Mouse (Mus musculus): ENCODE results near the gene Sgk1. TPM values are rescaled to one million over a fixed set of nuclear protein-coding genes. Genes with fewer than 3 reads are reported as not detected.
A peak's percentile ranks its signal among the peaks of the same experiment; 100 is the strongest.

The Sgk1 gene
- polyA plus RNA-seq, 1 experiment from 2014 or later = 32.8 TPM

- no peak for ATAC-seq (ENCODE audit: low FRiP score)
- Histone ChIP-seq H3K27ac (no peak overlapping the region), H3K36me3 (no peaks in the 10 kb centered on the region), H3K27me3 (no peaks in the 10 kb centered on the region), H3K4me1 (no peaks in the 10 kb centered on the region), H3K9me3 (replicated peaks) (no peaks in the 10 kb centered on the region), H3K9ac (no peak overlapping the region), H3K4me2 (replicated peaks) (no peak overlapping the region), H3K4me3 (no peak overlapping the region)
- 20% methylated on average over 5 of the region's 5 CpGs for WGBS
Observed at GRCm38 (mm10) chr10:21906894-21907446, 25.0 kb downstream of the Sgk1 start.

GRCm38 (mm10) chr10:21907784-21908183, 25.8 kb downstream of the Sgk1 start:
- H3K4me3 ChIP-seq = no peak overlapping the region
- H3K4me2 ChIP-seq (replicated peaks) = no peak overlapping the region
- H3K27me3 ChIP-seq = no peaks in the 10 kb centered on the region
- no peaks in the 10 kb centered on the region for H3K4me1 ChIP-seq
- 78% methylated on average over 3 of the region's 3 CpGs for WGBS
- no peak overlapping the region for H3K9ac ChIP-seq
- no peak overlapping the region for H3K27ac ChIP-seq
- no peaks in the 10 kb centered on the region for H3K9me3 ChIP-seq (replicated peaks)
- H3K36me3 ChIP-seq = no peaks in the 10 kb centered on the region
- no peak for ATAC-seq (ENCODE audit: low FRiP score)

- no peak for ATAC-seq (ENCODE audit: low FRiP score)
- Histone ChIP-seq H3K9me3 (replicated peaks) (no peaks in the 10 kb centered on the region), H3K27me3 (no peaks in the 10 kb centered on the region), H3K27ac (no peak overlapping the region), H3K9ac (no peak overlapping the region), H3K36me3 (no peaks in the 10 kb centered on the region), H3K4me3 (no peak overlapping the region), H3K4me2 (replicated peaks) (no peak overlapping the region), H3K4me1 (no peaks in the 10 kb centered on the region)
- 83% methylated on average over 1 of the region's 1 CpGs for WGBS
Observed at GRCm38 (mm10) chr10:21908686-21909085, 26.7 kb downstream of the Sgk1 start.

- Histone ChIP-seq H3K9ac (no peak overlapping the region), H3K9me3 (replicated peaks) (no peaks in the 10 kb centered on the region), H3K4me1 (no peaks in the 10 kb centered on the region), H3K36me3 (no peaks in the 10 kb centered on the region), H3K27me3 (no peaks in the 10 kb centered on the region), H3K27ac (no peak overlapping the region), H3K4me2 (replicated peaks) (no peak overlapping the region), H3K4me3 (no peak overlapping the region)
- ATAC-seq (ENCODE audit: low FRiP score) = no peak
- WGBS = 91% methylated on average over 9 of the region's 9 CpGs
Observed at GRCm38 (mm10) chr10:21910334-21910733, 28.4 kb downstream of the Sgk1 start.

- Histone ChIP-seq H3K9me3 (replicated peaks) (no peaks in the 10 kb centered on the region), H3K4me3 (no peak overlapping the region), H3K4me2 (replicated peaks) (no peak overlapping the region), H3K4me1 (no peaks in the 10 kb centered on the region), H3K27me3 (no peaks in the 10 kb centered on the region), H3K36me3 (no peaks in the 10 kb centered on the region), H3K27ac (no peak overlapping the region), H3K9ac (no peak overlapping the region)
- 77% methylated on average over 10 of the region's 10 CpGs for WGBS
- no peak for ATAC-seq (ENCODE audit: low FRiP score)
Observed at GRCm38 (mm10) chr10:21911303-21911947, 29.4 kb downstream of the Sgk1 start.

GRCm38 (mm10) chr10:21914751-21915150, 32.8 kb downstream of the Sgk1 start:
- Histone ChIP-seq H3K27me3 (no peaks in the 10 kb centered on the region), H3K4me3 (no peak overlapping the region), H3K27ac (no peak overlapping the region), H3K4me1 (no peaks in the 10 kb centered on the region; the same call in 1 of the 2 replicates), H3K9me3 (replicated peaks) (no peaks in the 10 kb centered on the region), H3K36me3 (no peaks in the 10 kb centered on the region), H3K9ac (no peak overlapping the region), H3K4me2 (replicated peaks) (no peak overlapping the region)
- 21% methylated on average over 1 of the region's 1 CpGs for WGBS
- ATAC-seq (ENCODE audit: low FRiP score) = peak; percentile 64; the same call in 1 of the 2 replicates

GRCm38 (mm10) chr10:21916301-21917071, 34.5 kb downstream of the Sgk1 start:
- no peaks in the 10 kb centered on the region for H3K9me3 ChIP-seq (replicated peaks)
- H3K36me3 ChIP-seq = no peaks in the 10 kb centered on the region
- H3K4me1 ChIP-seq = no peaks in the 10 kb centered on the region; the same call in 1 of the 2 replicates
- H3K27me3 ChIP-seq = no peaks in the 10 kb centered on the region
- no peak overlapping the region for H3K4me3 ChIP-seq
- ATAC-seq (ENCODE audit: low FRiP score) = no peak
- no peak overlapping the region for H3K4me2 ChIP-seq (replicated peaks)
- H3K9ac ChIP-seq = no peak overlapping the region
- no peak overlapping the region for H3K27ac ChIP-seq
- 81% methylated on average over 11 of the region's 11 CpGs for WGBS

- Histone ChIP-seq H3K9ac (no peak overlapping the region), H3K9me3 (replicated peaks) (no peaks in the 10 kb centered on the region), H3K27me3 (no peaks in the 10 kb centered on the region), H3K36me3 (no peaks in the 10 kb centered on the region), H3K27ac (no peak overlapping the region), H3K4me2 (replicated peaks) (no peak overlapping the region), H3K4me1 (peaks cover 8% of the 10 kb centered on the region), H3K4me3 (no peak overlapping the region)
- ATAC-seq (ENCODE audit: low FRiP score) = no peak
- WGBS = 84% methylated on average over 6 of the region's 6 CpGs
Observed at GRCm38 (mm10) chr10:21918016-21918749, 36.2 kb downstream of the Sgk1 start.

GRCm38 (mm10) chr10:21918750-21919145, 36.8 kb downstream of the Sgk1 start:
- Histone ChIP-seq H3K9ac (no peak overlapping the region), H3K4me1 (peaks cover 14% of the 10 kb centered on the region), H3K27ac (no peak overlapping the region), H3K4me3 (no peak overlapping the region), H3K27me3 (no peaks in the 10 kb centered on the region), H3K4me2 (replicated peaks) (no peak overlapping the region), H3K36me3 (no peaks in the 10 kb centered on the region), H3K9me3 (replicated peaks) (no peaks in the 10 kb centered on the region)
- 84% methylated on average over 7 of the region's 7 CpGs for whole genome bisulfite sequencing
- no peak for ATAC-seq (ENCODE audit: low FRiP score)

GRCm38 (mm10) chr10:21920611-21921010, 38.6 kb downstream of the Sgk1 start:
- Histone ChIP-seq H3K9me3 (replicated peaks) (no peaks in the 10 kb centered on the region), H3K27ac (no peak overlapping the region), H3K36me3 (no peaks in the 10 kb centered on the region), H3K4me2 (replicated peaks) (no peak overlapping the region), H3K4me3 (no peak overlapping the region), H3K9ac (no peak overlapping the region), H3K27me3 (no peaks in the 10 kb centered on the region), H3K4me1 (peaks cover 21% of the 10 kb centered on the region)
- ATAC-seq (ENCODE audit: low FRiP score) = no peak
- WGBS = 50% methylated on average over 2 of the region's 2 CpGs

GRCm38 (mm10) chr10:21922716-21923350, 40.8 kb downstream of the Sgk1 start:
- H3K27ac ChIP-seq = peak overlapping the region; percentile 80

GRCm38 (mm10) chr10:21923495-21923952, 41.5 kb downstream of the Sgk1 start:
- 3% methylated on average over 9 of the region's 9 CpGs for WGBS
- Histone ChIP-seq H3K27me3 (no peaks in the 10 kb centered on the region), H3K9ac (no peak overlapping the region), H3K4me3 (no peak overlapping the region), H3K4me2 (replicated peaks) (peak overlapping the region; percentile 43), H3K27ac (peak overlapping the region; percentile 80), H3K36me3 (no peaks in the 10 kb centered on the region), H3K4me1 (peaks cover 21% of the 10 kb centered on the region), H3K9me3 (replicated peaks) (no peaks in the 10 kb centered on the region)
- peak; percentile 87 for ATAC-seq (ENCODE audit: low FRiP score)

More at GRCm38 (mm10) chr10:21922716-21923350, 40.8 kb downstream of the Sgk1 start:
- WGBS = 46% methylated on average over 8 of the region's 8 CpGs
- peaks cover 21% of the 10 kb centered on the region for H3K4me1 ChIP-seq
- H3K9ac ChIP-seq = no peak overlapping the region
- H3K4me2 ChIP-seq (replicated peaks) = peak overlapping the region; percentile 43
- ATAC-seq (ENCODE audit: low FRiP score) = peak; percentile 32; the same call in 1 of the 2 replicates
- H3K9me3 ChIP-seq (replicated peaks) = no peaks in the 10 kb centered on the region
- H3K36me3 ChIP-seq = no peaks in the 10 kb centered on the region
- no peaks in the 10 kb centered on the region for H3K27me3 ChIP-seq
- H3K4me3 ChIP-seq = no peak overlapping the region

All from hindbrain, embryonic 12.5 days (tissue).